Mouse (Mus musculus): ENCODE results near the gene Cactin.

GRCm38 (mm10) chr10:81342686-81343505 is 22.0 kb downstream of the Cactin start, which contains the start of gene Gipc3:
- TF ChIP-seq POLR2A (IDR thresholded peaks at IDR 0.05; ENCODE audit: borderline replicate concordance, low read depth, low read length) (no peak), CTCF (IDR thresholded peaks at IDR 0.05; ENCODE audit: low read depth, low read length) (no peak)

Measured in bone marrow macrophage, adult 2 months (primary cell).